Mouse (Mus musculus): Measurements from ENCODE around the gene Chst5.
A peak's percentile ranks its signal among the peaks of the same experiment; 100 is the strongest.
"Not testable (repeated sequence)": the region's sequence is repeated elsewhere in the genome, so short reads cannot be mapped to it uniquely, and the experiment has no call there.

The Chst5 gene

GRCm38 (mm10) chr8:111871278-111871677 is 39.0 kb downstream of the Chst5 start:
- DNase-seq (ENCODE audit: low spot score): no peak

- DNase-seq (ENCODE audit: low spot score): no peak
Observed at GRCm38 (mm10) chr8:111870379-111870778, 39.9 kb downstream of the Chst5 start.

DNA sequence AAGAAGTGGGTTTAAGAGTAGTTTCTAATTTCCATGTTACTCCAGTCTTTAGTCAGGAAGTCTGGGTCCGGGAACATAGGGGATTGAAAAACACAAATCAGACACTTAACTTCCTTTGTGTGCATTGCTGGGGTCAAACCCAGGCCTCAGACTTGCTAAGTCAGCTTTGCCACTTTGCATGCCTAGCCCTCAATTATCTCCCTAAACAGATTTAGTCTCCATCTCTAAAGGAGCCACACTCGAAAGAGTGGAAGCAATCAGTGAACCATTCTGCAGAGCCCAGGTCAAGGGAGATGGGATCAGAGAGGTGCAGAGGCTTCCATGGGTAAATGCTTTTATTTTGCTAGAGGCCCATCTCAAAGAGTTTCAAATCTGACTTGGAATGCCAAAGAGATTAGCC is 41.6 kb downstream of the Chst5 start:
- no peak for DNase-seq (ENCODE audit: low spot score)

DNA sequence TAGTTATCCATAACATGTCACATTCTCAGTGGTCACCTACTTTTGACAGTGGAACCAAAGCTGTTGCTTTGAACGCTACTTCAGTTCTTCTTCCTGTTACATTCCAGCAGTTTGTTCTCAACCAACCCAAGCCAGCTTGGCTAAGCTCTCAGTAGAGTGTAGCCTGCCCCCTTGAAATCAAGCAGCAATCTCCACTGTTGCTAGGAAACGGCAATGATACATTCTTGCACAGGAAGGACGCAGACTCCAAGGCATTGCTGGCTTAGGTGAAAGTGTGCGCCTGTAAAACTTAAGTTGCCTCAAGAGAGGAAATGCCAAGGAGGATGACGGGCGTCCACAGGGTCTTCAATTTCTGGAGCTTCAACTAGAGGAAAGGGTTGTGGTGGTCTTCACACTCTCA is 44.4 kb downstream of the Chst5 start:
- no peak for DNase-seq (ENCODE audit: low spot score)

GRCm38 (mm10) chr8:111865130-111865852 is 45.0 kb downstream of the Chst5 start:
- no peak for DNase-seq (ENCODE audit: low spot score)

GRCm38 (mm10) chr8:111864648-111865047 is 45.6 kb downstream of the Chst5 start:
- DNase-seq (ENCODE audit: low spot score): no peak

GRCm38 (mm10) chr8:111863280-111863679 is 47.0 kb downstream of the Chst5 start:
- no peak for DNase-seq (ENCODE audit: low spot score)

DNA sequence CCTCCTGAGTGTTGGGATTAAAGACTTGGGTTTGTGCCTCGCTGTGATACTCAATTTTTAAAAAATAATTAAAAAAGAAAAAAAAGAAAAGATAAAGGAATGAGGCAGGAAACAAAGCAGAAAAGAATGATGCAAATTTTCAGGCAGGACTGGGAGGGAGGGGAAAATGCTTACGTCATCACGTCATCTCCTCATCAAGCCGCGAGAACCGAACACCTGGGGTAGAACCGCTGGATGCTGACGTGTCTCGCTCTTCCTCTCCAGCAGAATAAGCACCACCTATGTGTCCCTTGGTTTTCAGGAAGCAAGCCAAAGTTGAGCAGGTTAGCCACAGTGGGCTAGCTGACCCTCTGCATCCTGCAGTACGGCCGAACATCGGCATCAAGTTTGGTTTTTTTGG is 54.3 kb downstream of the Chst5 start:
- DNase-seq (ENCODE audit: low spot score): no peak

GRCm38 (mm10) chr8:111853861-111854501 is 56.3 kb downstream of the Chst5 start, which contains the start of gene Cfdp1:
Gene Cfdp1, minus strand, starts transcription at chr8:111854291.
- DNase-seq (ENCODE audit: low spot score): peak; percentile 87

- DNase-seq (ENCODE audit: low spot score): not testable (repeated sequence)
Observed at GRCm38 (mm10) chr8:111853219-111853618, 57.0 kb downstream of the Chst5 start.

- DNase-seq (ENCODE audit: low spot score): no peak
Observed at GRCm38 (mm10) chr8:111846746-111847145, 63.5 kb downstream of the Chst5 start.

Data from layer of hippocampus, adult 9-10 months (tissue).